10 mouse cellular contexts compared by ENCODE assay signal in the genomic region with DNA sequence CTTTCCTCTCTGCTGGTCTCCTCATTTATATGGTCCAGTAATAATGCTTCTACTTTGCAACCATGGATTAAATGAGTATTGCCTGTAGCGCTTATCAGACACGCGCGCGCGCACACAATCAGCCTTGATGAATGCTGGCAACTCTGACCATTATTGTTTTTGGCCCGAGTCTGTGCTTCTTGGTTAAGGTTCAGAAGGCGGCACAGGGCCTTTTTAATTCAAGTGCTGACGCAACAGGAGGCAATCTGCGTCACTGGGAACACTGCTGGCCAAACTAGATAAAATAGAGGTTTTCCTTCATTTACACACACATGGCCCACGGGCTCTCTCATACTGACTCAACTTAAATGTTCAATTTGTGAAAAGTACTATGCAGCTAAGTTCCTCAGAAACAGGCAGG.
A peak's percentile ranks its signal among the peaks of the same experiment; 100 is the strongest.
DNase-seq lines count a peak whose midpoint lies in the region; ATAC-seq and TF ChIP-seq lines count a peak whose summit lies in the region.
"Had no signal": no experiment of that assay in that cellular context is flagged by ENCODE, and none has a peak within 500 bp of the region (broad histone marks: within the 10 kb centered on the region; RNA-seq: fewer than 3 reads in every experiment).

No protein-coding gene starts in this region.

- peak; percentile 9 for DNase-seq in urinary bladder, postnatal 14 days (ENCODE audit: low spot score)
- DNase-seq in urinary bladder, postnatal 10 days (ENCODE audit: low spot score): no peak
- peak; percentile 35 for DNase-seq in brain, embryonic 14.5 days (ENCODE audit: low read depth)
- DNase-seq in heart, postnatal 10 days: peak; percentile 25 to 48
- DNase-seq in gastrocnemius, adult 2 months: no peak
- no peak for DNase-seq in cerebellum, postnatal 25 days
- DNase-seq: cerebellum, postnatal 36 days; thymus, postnatal 4 days had no signal

- no peak for TF ChIP-seq POLR2A in brain, embryonic 14.5 days (IDR thresholded peaks at IDR 0.05; ENCODE audit: borderline replicate concordance, extremely low read depth, insufficient read depth, insufficient read length, poor library complexity, severe bottlenecking)

- intact Hi-C loops in heart, postnatal 10 days (cut with DNase I): no loop called here
- intact Hi-C loops in gastrocnemius, adult 2 months (cut with DNase I): no loop called here

- no peak for ATAC-seq in CD4-positive, CD25-positive, alpha-beta regulatory T cell, adult 4 months
- ATAC-seq: intestine, postnatal 0 days had no signal

- TF ChIP-seq CTCF in brain, embryonic 14.5 days (IDR thresholded peaks at IDR 0.05; ENCODE audit: borderline replicate concordance, extremely low read depth, insufficient read depth, insufficient read length): no peak
- TF ChIP-seq CTCF in gastrocnemius, adult 2 months (IDR thresholded peaks at IDR 0.05): no peak

- H3K4me3 ChIP-seq in gastrocnemius, adult 2 months: no peak overlapping the region

- no peak overlapping the region for H3K27ac ChIP-seq in gastrocnemius, adult 2 months

Comparison
In these comparisons a context has a peak if more than half of its experiments do, and no peak if none do; other contexts are left out.
1. DNase-seq: peak in urinary bladder, postnatal 14 days (single experiment), brain, embryonic 14.5 days (single experiment) and heart, postnatal 10 days (2 of 2); none in urinary bladder, postnatal 10 days (single experiment), gastrocnemius, adult 2 months (single experiment) and cerebellum, postnatal 25 days (0 of 2).